ENCODE assay signal across 18 mouse cellular contexts in the genomic region with DNA sequence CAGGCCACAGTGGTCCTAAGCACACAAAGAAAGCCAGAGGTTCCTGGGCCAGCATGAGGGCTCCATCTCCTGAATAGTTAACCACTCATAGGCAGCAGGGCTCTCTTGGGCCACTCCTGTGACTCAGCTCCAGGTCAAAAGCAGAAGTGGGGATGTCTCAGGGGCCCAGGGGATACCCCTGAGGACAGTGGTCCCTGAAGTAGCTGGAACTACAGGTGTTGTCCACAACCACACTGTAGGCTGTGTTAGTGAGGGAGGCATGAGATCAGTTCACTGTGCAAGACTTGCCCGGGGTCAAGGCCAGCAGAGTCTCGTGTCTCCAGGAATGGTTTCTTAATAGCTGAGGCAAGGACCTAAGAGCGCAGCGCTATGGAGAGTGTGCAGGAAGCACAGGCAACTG.
"Had no signal": no experiment of that assay in that cellular context is flagged by ENCODE, and none has a peak within 500 bp of the region (broad histone marks: within the 10 kb centered on the region; RNA-seq: fewer than 3 reads in every experiment).

No protein-coding gene starts in this region.

- H3K27ac ChIP-seq: kidney, postnatal 0 days; layer of hippocampus, adult 2 months; liver, embryonic 13.5 days; midbrain, embryonic 10.5 days; neural tube, embryonic 13.5 days had no signal

- H3K36me3 ChIP-seq: liver, embryonic 13.5 days; midbrain, embryonic 10.5 days; midbrain, embryonic 13.5 days; neural tube, embryonic 13.5 days had no signal

- H3K9ac ChIP-seq: liver, embryonic 13.5 days; neural tube, embryonic 13.5 days had no signal

- DNase-seq: kidney, postnatal 25 days; layer of hippocampus, adult 9-11 months; liver, embryonic 13.5 days; lung, adult 2 months; lung, postnatal 14 days; lung, postnatal 4 days; retina, postnatal 1 day; right cerebral cortex, postnatal 25 days; spleen, adult 18-20 months; thymus, adult 18-20 months; thymus, postnatal 36 days had no signal

- H3K4me3 ChIP-seq: layer of hippocampus, adult 2 months; liver, embryonic 13.5 days; megakaryocyte, embryonic 14.5 days; midbrain, embryonic 10.5 days; midbrain, embryonic 13.5 days; myocyte; neural tube, embryonic 13.5 days had no signal

- H3K9me3 ChIP-seq: liver, embryonic 13.5 days; megakaryocyte, embryonic 14.5 days; midbrain, embryonic 10.5 days; midbrain, embryonic 13.5 days; neural tube, embryonic 13.5 days had no signal

- H3K4me2 ChIP-seq: liver, embryonic 13.5 days; midbrain, embryonic 13.5 days; neural tube, embryonic 13.5 days had no signal
